Mouse (Mus musculus) bone marrow macrophage, adult 2 months (primary cell): ENCODE results near the gene Slc39a8. TPM values are rescaled to one million over a fixed set of nuclear protein-coding genes. Genes with fewer than 3 reads are reported as not detected.
A peak's percentile ranks its signal among the peaks of the same experiment; 100 is the strongest.

Experiments
- H3K27ac ChIP-seq: 2 replicates; pipeline ENCODE4 v1.5.1; 2012; ENCODE audit warnings: low read depth, low read length; ENCODE audit not compliant: insufficient read depth
- H3K4me1 ChIP-seq: 2 replicates; pipeline ENCODE4 v1.6.1; 2012; ENCODE audit warnings: low read length; ENCODE audit not compliant: control insufficient read depth, insufficient read depth
- H3K4me3 ChIP-seq: 2 replicates; pipeline ENCODE4 v1.5.1; 2012; ENCODE audit warnings: mild to moderate bottlenecking, low read length, moderate library complexity; ENCODE audit not compliant: insufficient read depth
- CTCF ChIP-seq: IDR thresholded peaks from 2 replicates; pipeline ENCODE4 v1.5.1; 2012; ENCODE audit warnings: low read depth, mild to moderate bottlenecking, low read length, moderate library complexity
- POLR2A ChIP-seq: IDR thresholded peaks from 2 replicates; pipeline ENCODE4 v1.6.1; 2012; ENCODE audit warnings: mild to moderate bottlenecking, low read depth, low read length, borderline replicate concordance
- polyA plus RNA-seq: library from polyadenylated mRNA; stranded (reverse); fragments of >200 nt; gene quantifications from 2 replicates; pipeline ENCODE4 v1.2.4, GENCODE M21; 2012; ENCODE audit not compliant: missing spikeins, insufficient read depth, insufficient read length

The Slc39a8 gene
- polyA plus RNA-seq, 1 experiment = 7.2 TPM

DNA sequence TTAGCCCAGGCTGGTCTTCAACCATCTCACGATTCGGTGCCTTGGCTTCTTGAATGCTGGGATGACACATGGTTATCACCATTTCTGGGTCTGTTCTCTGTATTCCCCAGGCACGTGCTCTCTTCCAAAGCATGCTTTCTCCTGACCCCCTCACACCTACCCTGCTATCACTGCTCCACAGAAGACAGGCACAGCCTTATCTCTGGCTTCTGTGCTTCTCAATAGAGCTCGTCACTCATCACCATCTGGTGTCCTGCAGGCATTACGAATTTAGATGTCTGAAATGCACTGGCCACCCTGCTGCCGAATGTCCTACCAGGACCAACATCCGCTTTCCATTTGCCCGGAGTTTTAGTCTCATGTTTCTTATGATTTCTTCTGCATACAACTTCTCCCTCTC is 18.6 kb downstream of the Slc39a8 start:
- H3K4me1 ChIP-seq = no peaks in the 10 kb centered on the region

DNA sequence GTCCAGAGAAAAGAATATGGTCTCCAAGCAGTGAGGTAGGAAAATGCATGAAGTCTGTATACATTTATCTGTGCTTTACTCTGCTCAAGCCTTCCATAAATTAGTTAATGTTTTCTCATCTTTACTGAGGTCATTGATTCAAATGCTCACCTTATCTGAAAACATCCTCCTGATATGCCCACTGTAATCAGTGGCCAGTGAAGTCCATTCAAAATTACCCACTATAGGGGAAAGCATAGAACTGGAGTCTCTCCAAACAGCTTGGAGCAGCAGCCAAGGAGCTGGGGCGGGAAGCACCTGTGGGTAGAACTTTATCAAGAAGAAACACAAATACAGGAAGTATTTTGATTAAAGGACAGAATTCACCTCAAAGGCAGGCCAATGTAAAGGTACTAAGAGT is 19.8 kb downstream of the Slc39a8 start:
- H3K27ac ChIP-seq = no peak overlapping the region
- H3K4me1 ChIP-seq = no peaks in the 10 kb centered on the region
- TF ChIP-seq POLR2A (no peak), CTCF (no peak)

More for the DNA sequence above, 18.6 kb downstream of the Slc39a8 start:
- no peak overlapping the region for H3K27ac ChIP-seq
- no peak for TF ChIP-seq CTCF
- no peak for TF ChIP-seq POLR2A
- H3K4me3 ChIP-seq = no peak overlapping the region

DNA sequence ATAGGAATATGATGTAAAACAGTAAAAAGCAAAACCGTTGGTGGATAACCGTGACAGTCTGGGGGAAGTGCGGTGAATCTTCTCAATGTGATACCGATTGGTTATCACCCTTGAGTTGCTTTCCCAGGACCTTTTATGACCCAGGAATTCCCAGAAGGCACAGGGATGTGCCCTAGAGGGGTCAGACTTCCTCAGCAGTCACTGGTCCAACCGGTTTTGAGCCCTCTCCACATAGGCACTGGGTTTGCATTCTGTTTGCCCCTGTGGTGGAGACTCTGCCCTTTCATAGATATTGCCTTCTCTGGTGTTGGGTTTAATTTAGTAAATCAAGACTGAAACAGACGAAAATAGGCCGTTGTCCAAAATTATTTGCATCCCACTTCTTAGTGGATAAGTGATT is 20.8 kb downstream of the Slc39a8 start:
- TF ChIP-seq CTCF (no peak), POLR2A (no peak)
- Histone ChIP-seq H3K4me3 (no peak overlapping the region), H3K4me1 (no peaks in the 10 kb centered on the region), H3K27ac (no peak overlapping the region)

More for the DNA sequence above, 19.8 kb downstream of the Slc39a8 start:
- no peak overlapping the region for H3K4me3 ChIP-seq

DNA sequence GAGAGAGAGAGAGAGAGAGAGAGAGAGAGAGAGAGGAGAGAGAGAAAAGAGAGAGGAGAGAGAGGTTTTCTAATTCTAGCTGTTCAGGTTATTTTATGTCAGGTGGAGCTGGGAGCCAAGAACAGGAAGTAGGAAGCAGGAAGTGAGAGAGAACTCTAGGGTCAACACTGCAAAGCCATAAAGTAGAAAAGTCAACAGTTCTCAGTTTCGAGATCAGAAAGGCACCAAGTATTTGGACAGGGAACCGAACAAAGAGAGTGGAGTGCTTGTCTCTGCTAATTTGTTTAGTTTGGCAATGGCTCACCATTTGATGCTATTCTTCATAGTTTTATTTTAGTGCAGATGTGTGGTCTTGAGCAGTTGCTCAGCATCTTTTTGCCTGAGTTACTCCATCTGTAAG is 26.5 kb downstream of the Slc39a8 start:
- no peak overlapping the region for H3K27ac ChIP-seq
- no peak overlapping the region for H3K4me3 ChIP-seq
- no peaks in the 10 kb centered on the region for H3K4me1 ChIP-seq
- TF ChIP-seq CTCF (no peak), POLR2A (no peak)

DNA sequence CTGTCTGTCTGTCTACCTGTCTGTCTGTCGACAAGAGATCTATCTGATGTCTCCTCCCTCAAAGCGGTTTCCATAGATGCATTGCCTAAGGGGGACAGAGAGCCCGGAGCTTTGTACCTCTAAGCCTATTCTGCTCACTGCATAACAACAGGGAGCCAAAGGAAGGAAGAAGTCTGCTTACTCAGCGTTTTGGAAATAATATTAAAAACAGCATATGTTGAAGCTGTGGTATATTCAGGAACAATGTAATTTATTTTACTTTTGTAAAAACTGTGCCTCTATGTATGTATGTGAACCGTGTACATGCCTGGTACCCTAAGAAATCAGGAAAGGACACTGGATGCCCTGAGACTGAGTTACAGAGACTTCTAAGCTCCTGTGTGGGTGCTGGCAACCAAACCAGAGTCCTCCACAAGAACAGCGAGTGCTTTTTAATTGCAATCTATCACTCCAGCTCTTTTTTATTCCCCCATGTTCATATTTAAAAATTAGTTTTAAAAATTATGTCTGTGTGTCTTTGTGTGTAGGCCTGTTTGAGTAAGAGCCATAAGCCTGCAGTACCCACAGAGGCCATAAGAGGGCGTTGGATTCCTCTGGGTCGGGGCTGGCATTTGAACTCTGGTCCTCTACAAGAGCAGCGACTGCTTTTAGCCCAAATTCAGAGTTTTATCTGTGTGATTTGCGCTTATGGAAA is 28.7 kb downstream of the Slc39a8 start:
- no peaks in the 10 kb centered on the region for H3K4me1 ChIP-seq
- no peak overlapping the region for H3K4me3 ChIP-seq
- H3K27ac ChIP-seq = no peak overlapping the region
- no peak for TF ChIP-seq POLR2A
- TF ChIP-seq CTCF = peak; percentile 46; the same call in 1 of the 2 replicates

DNA sequence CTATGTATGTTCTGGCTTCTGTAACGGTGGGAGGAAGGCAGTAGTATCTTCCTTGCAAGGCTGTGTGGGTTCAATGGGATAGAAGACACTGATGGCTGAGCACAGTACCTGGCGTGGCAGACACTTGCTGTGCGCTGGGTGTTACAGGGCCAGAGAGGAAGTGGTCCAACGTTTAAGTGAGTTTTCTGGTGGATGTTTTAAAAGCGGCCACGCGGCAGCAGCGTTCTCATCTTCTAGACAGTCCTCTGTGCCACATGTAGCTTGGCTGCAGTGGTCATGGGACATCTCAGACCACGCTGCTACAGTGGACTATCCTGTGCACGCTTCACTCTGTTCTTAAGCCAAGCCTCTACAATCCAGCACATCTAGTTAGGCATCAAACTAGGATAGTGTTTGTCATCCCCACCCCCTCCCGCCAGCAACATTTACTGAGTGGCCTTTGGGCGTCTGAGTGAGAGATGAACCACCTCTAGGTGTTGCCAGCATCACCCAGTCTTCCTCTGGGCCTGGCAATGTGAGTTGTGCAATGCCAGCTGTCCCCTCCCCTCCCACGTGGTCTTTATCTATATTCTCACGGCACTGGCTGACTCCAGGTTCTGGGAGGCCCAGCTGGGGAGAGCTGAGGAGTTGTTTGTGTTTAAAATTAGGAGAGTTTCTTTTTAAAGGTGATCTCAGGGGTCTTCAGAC is 29.4 kb downstream of the Slc39a8 start:
- TF ChIP-seq POLR2A = no peak
- TF ChIP-seq CTCF = no peak
- Histone ChIP-seq H3K4me3 (no peak overlapping the region), H3K4me1 (no peaks in the 10 kb centered on the region), H3K27ac (no peak overlapping the region)

DNA sequence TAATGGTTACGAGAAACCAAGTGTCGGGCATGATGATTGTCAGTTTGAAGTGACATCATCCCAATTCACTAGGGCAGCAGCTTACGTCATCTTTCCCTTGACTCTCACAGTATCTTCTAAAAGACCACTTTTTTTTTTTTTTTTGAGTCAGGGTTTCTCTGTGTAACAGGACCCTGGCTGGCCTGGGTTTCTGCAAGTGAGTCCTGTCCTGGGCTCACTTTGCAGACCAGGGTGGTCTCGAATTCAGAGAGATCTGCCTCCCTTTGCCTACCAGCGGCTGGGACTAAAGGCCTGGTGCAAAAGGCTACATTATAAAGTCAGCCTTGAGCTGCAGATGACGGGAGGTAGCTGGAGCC is 29.9 kb downstream of the Slc39a8 start:
- no peaks in the 10 kb centered on the region for H3K4me1 ChIP-seq
- TF ChIP-seq POLR2A (no peak), CTCF (no peak)
- H3K4me3 ChIP-seq = no peak overlapping the region
- no peak overlapping the region for H3K27ac ChIP-seq

DNA sequence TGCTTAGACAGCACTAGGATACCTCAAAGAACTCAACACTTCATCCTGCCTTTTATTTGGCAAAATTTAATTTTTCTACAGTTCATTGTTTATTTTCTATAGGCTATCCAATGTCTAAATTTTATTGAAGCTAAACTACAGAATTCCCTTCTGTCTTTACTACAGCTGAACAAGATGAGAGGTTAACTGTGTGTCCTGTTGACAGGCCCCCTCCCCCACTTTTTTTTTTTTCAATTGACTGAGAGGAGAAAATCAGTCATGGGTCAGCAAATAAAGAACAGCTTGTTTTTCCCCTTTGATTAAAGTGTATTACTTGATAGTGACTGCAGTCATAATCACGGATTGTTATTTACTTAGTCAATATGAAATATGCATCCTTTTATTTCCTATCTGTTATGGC is 31.2 kb downstream of the Slc39a8 start:
- H3K4me1 ChIP-seq = no peaks in the 10 kb centered on the region
- TF ChIP-seq CTCF = no peak
- no peak for TF ChIP-seq POLR2A
- H3K4me3 ChIP-seq = no peak overlapping the region
- no peak overlapping the region for H3K27ac ChIP-seq

DNA sequence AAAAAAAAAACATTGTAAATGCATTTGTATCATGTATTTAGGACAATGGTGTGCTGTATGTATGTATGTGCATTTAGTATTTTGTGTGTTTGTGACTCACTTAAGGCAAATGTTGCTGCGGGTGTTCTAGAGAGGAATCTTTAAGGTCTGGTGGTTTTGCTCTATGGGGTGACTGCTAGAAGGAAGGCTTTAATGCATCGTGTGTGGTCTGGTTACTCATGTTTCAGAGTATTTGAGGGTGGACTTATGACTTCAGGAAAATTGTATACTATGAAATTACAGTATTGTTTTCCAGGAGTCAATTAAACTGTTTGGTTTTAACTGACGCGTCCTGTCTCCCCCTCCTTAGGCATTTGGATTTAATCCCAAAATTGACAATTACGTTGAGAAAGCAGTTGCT is 32.1 kb downstream of the Slc39a8 start:
- Histone ChIP-seq H3K4me3 (no peak overlapping the region), H3K4me1 (no peaks in the 10 kb centered on the region), H3K27ac (no peak overlapping the region)
- no peak for TF ChIP-seq CTCF
- TF ChIP-seq POLR2A = no peak

DNA sequence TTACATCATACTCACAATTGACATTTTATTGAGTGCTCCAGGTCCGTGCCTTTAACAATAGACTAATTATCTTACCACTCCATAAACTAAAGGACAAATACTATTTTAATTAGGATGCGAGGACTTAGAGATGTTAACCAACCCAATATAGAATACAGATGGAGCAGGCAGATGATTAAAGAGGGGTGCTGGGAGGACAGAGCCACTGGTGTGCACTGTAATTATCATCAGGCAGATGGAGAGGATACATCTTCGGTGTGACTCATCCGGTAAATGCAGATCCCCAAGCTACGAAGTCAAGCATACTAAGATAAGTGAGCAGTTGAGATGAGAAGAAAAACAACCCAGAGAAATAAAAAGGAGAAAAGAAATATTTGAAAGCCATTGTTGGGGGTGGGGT is 34.4 kb downstream of the Slc39a8 start:
- Histone ChIP-seq H3K27ac (no peak overlapping the region), H3K4me3 (no peak overlapping the region), H3K4me1 (no peaks in the 10 kb centered on the region)
- no peak for TF ChIP-seq CTCF
- TF ChIP-seq POLR2A = no peak
